Mouse (Mus musculus) small intestine, adult 2 months (tissue): Measurements from ENCODE around the gene Hhat.

Experiments used
- CTCF ChIP-seq: fragments of 200-500 bp; IDR thresholded peaks from 2 replicates; pipeline ENCODE4 v1.5.1; 2012; ENCODE audit warnings: low read depth, mild to moderate bottlenecking, control low read depth, inconsistent platforms, low read length, moderate library complexity, mixed read lengths; ENCODE audit not compliant: insufficient replicate concordance, insufficient read length; ENCODE audit errors: extremely low read depth
- POLR2A ChIP-seq: fragments of 200-500 bp; IDR thresholded peaks from 2 replicates; pipeline ENCODE4 v1.6.1; 2012; ENCODE audit warnings: low read depth, mild to moderate bottlenecking, control low read depth, inconsistent platforms, low read length, moderate library complexity

DNA sequence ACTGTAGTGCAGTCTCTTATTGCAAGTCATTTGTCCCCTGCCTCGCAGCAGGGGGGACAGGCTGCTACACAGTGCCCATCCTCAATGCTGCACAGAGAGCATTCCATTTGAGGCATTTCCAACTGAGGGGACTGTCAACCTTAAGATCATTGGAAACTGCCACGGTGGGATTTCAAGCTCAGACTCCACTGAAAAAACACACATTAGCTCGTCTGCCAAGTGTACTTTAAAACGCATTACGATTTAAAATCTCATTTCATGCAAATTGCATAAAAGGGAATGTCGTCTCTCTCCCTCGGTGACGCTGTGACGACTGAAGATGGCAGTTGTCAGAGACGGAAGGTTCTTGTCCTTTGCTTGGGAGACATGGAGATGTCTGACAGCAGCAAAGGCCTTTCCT, 50.9 kb downstream of the Hhat start:
- TF ChIP-seq CTCF: no peak
- TF ChIP-seq POLR2A: no peak
